Mouse (Mus musculus) heart, postnatal 0 days (tissue): ENCODE results near the gene Kcnj15.

ENCODE experiments used
- CTCF ChIP-seq: IDR thresholded peaks from 2 replicates; pipeline ENCODE4 v1.5.1; 2016; ENCODE audit warnings: antibody characterized with exemption, control low read depth, low read depth
- EP300 ChIP-seq: IDR thresholded peaks from 2 replicates; pipeline ENCODE4 v1.6.1; 2016; ENCODE audit warnings: antibody characterized with exemption, low read depth

GRCm38 (mm10) chr16:95256648-95257047 lies 710 bp upstream of the Kcnj15 start:
- TF ChIP-seq CTCF (no peak), EP300 (no peak)
